Mouse (Mus musculus) layer of hippocampus, postnatal 25 days (tissue): Measurements from ENCODE around the gene Ascl3. TPM values are rescaled to one million over a fixed set of nuclear protein-coding genes. Genes with fewer than 3 reads are reported as not detected.
A peak's percentile ranks its signal among the peaks of the same experiment; 100 is the strongest.

Experiments
- DNase-seq, 2 experiments: peaks; one replicate each; pipeline ENCODE4 v3.0.0; 2022; ENCODE audit warnings: mixed read lengths in 2 of 2, low spot score in 1 of 2; ENCODE audit errors: extremely low spot score in 1 of 2
- total RNA-seq, 2 experiments: library from RNA; stranded (reverse); gene quantifications; 2 replicates each; pipeline ENCODE4 v1.2.3; 2021

The Ascl3 gene
- not detected for total RNA-seq

GRCm38 (mm10) chr7:109731626-109732025 lies at the start of gene Ascl3:
TSS of gene Ascl3 (minus strand) at chr7:109731726.
- no peak for DNase-seq

- no peak for DNase-seq
These were observed 49.6 kb upstream of the Ascl3 start for GRCm38 (mm10) chr7:109781087-109781469.

GRCm38 (mm10) chr7:109772251-109772650 lies 40.7 kb upstream of the Ascl3 start:
- DNase-seq: no peak

GRCm38 (mm10) chr7:109768699-109769383 lies 37.3 kb upstream of the Ascl3 start:
- DNase-seq: no peak

- DNase-seq: no peak
These were observed 36.2 kb upstream of the Ascl3 start for GRCm38 (mm10) chr7:109767575-109768350.

- DNase-seq: no peak
These were observed 32.5 kb upstream of the Ascl3 start for GRCm38 (mm10) chr7:109764009-109764408.

- no peak for DNase-seq
These were observed 24.8 kb upstream of the Ascl3 start for GRCm38 (mm10) chr7:109756291-109756690.

GRCm38 (mm10) chr7:109754034-109754433 lies 22.5 kb upstream of the Ascl3 start:
- no peak for DNase-seq

- DNase-seq: peak; percentile 71 to 85
These were observed 20.7 kb upstream of the Ascl3 start, which contains the start of gene Tmem9b for GRCm38 (mm10) chr7:109752008-109752925. TSS of gene Tmem9b (minus strand) at chr7:109752875.

GRCm38 (mm10) chr7:109751427-109752007 lies 20.0 kb upstream of the Ascl3 start:
- no peak for DNase-seq

GRCm38 (mm10) chr7:109747747-109748146 lies 16.2 kb upstream of the Ascl3 start:
- no peak for DNase-seq

GRCm38 (mm10) chr7:109741703-109742102 lies 10.2 kb upstream of the Ascl3 start:
- no peak for DNase-seq

GRCm38 (mm10) chr7:109741060-109741459 lies 9.5 kb upstream of the Ascl3 start:
- DNase-seq: no peak

- no peak for DNase-seq
These were observed 8.4 kb upstream of the Ascl3 start for GRCm38 (mm10) chr7:109739822-109740370.

GRCm38 (mm10) chr7:109734806-109735205 lies 3.3 kb upstream of the Ascl3 start:
- no peak for DNase-seq

GRCm38 (mm10) chr7:109723697-109724096 lies 7.8 kb downstream of the Ascl3 start, which contains the start of gene BC051019:
TSS of gene BC051019 (minus strand) at chr7:109723850.
- DNase-seq: no peak

- DNase-seq: no peak
These were observed 8.4 kb downstream of the Ascl3 start for GRCm38 (mm10) chr7:109723114-109723513.

- DNase-seq: no peak
These were observed 8.9 kb downstream of the Ascl3 start for GRCm38 (mm10) chr7:109722618-109723017.

- peak in 1 of 2 experiments; percentile 48 for DNase-seq
These were observed 12.2 kb downstream of the Ascl3 start for GRCm38 (mm10) chr7:109719286-109719685.

GRCm38 (mm10) chr7:109713434-109713982 lies 18.0 kb downstream of the Ascl3 start:
- no peak for DNase-seq
